Mouse (Mus musculus): ENCODE results near the gene Gpx2.
A peak's percentile ranks its signal among the peaks of the same experiment; 100 is the strongest.

Gene Gpx2

GRCm38 (mm10) chr12:76752652-76753318, 42.6 kb downstream of the Gpx2 start:
- peak; percentile 55 for DNase-seq (ENCODE audit: low read depth, low spot score)

DNA sequence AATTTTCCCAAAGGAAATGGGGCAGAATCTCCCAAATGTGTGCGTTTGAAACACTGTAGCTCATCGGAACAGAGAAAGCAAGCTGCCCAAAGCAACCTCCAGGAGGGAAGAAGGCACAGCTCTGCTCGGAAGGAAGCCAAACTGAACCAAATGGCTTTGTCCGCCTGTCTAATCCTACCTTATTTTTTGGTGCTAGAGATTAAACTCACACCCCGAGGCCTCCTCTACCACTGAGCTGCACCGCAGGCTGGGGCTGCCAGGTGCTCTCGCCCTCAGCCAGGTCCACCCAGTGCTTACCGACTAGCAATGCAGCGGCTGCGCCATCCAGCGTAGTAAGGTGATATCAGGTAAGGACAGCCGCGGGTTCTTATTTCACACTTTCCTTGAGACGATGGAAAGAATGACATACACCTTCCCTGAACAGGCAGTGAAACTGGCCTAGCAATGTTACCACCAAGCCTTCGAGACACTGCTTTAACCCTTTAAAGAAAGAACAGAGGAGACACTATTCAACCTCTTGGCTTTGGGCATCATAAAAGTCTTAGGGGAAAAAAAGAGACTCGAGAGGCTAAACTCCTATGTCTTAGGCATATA, 44.4 kb downstream of the Gpx2 start:
- no peak for DNase-seq (ENCODE audit: low read depth, low spot score)

All from telencephalon, adult 2 months (tissue).